Mouse (Mus musculus): ENCODE results near the gene Gaa. TPM values are rescaled to one million over a fixed set of nuclear protein-coding genes. Genes with fewer than 3 reads are reported as not detected.

Gene Gaa
- polyA plus RNA-seq (2014; fragmentation: Illumina TruSeq; extraction: RNeasy Lipid Tissue Mini Kit (QIAGEN cat#74804); ENCODE audit: low read depth, low replicate concordance): 0.42 TPM

GRCm38 (mm10) chr11:119267768-119268556, at the start of gene Gaa:
Gene Gaa (plus strand): TSS chr11:119267887.

GRCm38 (mm10) chr11:119228091-119228781, 39.5 kb upstream of the Gaa start, which contains the start of the genes Tbc1d16 and Ccdc40:
Gene Tbc1d16 (minus strand): TSS chr11:119228499.
Gene Ccdc40 (plus strand): TSS chr11:119228572.

GRCm38 (mm10) chr11:119299391-119300245, 31.9 kb downstream of the Gaa start, which contains the start of gene Eif4a3:
Gene Eif4a3 (minus strand): TSS chr11:119300089.

GRCm38 (mm10) chr11:119307658-119307867, 39.9 kb downstream of the Gaa start, which contains the start of gene Card14:
Gene Card14 (plus strand): TSS chr11:119307768.

Other genes with a start within 250 kb of the Gaa start
- 0.36 TPM for gene Cbx2, start 244.9 kb upstream of the Gaa start, polyA plus RNA-seq (2014; fragmentation: Illumina TruSeq; extraction: RNeasy Lipid Tissue Mini Kit (QIAGEN cat#74804); ENCODE audit: low read depth, low replicate concordance)
- 0.17 TPM for gene Cbx8, start 226.9 kb upstream of the Gaa start, polyA plus RNA-seq (2014; fragmentation: Illumina TruSeq; extraction: RNeasy Lipid Tissue Mini Kit (QIAGEN cat#74804); ENCODE audit: low read depth, low replicate concordance)
- 1.4 TPM for gene Cbx4, start 181.7 kb upstream of the Gaa start, polyA plus RNA-seq (2014; fragmentation: Illumina TruSeq; extraction: RNeasy Lipid Tissue Mini Kit (QIAGEN cat#74804); ENCODE audit: low read depth, low replicate concordance)
- 0.25 TPM for gene Tbc1d16, start 39.4 kb upstream of the Gaa start, polyA plus RNA-seq (2014; fragmentation: Illumina TruSeq; extraction: RNeasy Lipid Tissue Mini Kit (QIAGEN cat#74804); ENCODE audit: low read depth, low replicate concordance)
- 23.2 TPM for gene Ccdc40, start 39.3 kb upstream of the Gaa start, polyA plus RNA-seq (2014; fragmentation: Illumina TruSeq; extraction: RNeasy Lipid Tissue Mini Kit (QIAGEN cat#74804); ENCODE audit: low read depth, low replicate concordance)
- gene Eif4a3, start 32.2 kb downstream of the Gaa start, polyA plus RNA-seq (2014; fragmentation: Illumina TruSeq; extraction: RNeasy Lipid Tissue Mini Kit (QIAGEN cat#74804); ENCODE audit: low read depth, low replicate concordance): 62.1 TPM
- not detected for gene Card14, start 39.9 kb downstream of the Gaa start, polyA plus RNA-seq (2014; fragmentation: Illumina TruSeq; extraction: RNeasy Lipid Tissue Mini Kit (QIAGEN cat#74804); ENCODE audit: low read depth, low replicate concordance)
- 1.6 TPM for gene Sgsh, start 87.6 kb downstream of the Gaa start, polyA plus RNA-seq (2014; fragmentation: Illumina TruSeq; extraction: RNeasy Lipid Tissue Mini Kit (QIAGEN cat#74804); ENCODE audit: low read depth, low replicate concordance)
- gene Slc26a11, start 87.7 kb downstream of the Gaa start, polyA plus RNA-seq (2014; fragmentation: Illumina TruSeq; extraction: RNeasy Lipid Tissue Mini Kit (QIAGEN cat#74804); ENCODE audit: low read depth, low replicate concordance): 1.1 TPM
- 7.4 TPM for gene Rnf213, start 125.2 kb downstream of the Gaa start, polyA plus RNA-seq (2014; fragmentation: Illumina TruSeq; extraction: RNeasy Lipid Tissue Mini Kit (QIAGEN cat#74804); ENCODE audit: low read depth, low replicate concordance)
- gene Endov, start 223.5 kb downstream of the Gaa start, polyA plus RNA-seq (2014; fragmentation: Illumina TruSeq; extraction: RNeasy Lipid Tissue Mini Kit (QIAGEN cat#74804); ENCODE audit: low read depth, low replicate concordance): 0.43 TPM

Data from testis, adult 10 weeks (tissue).